Mouse (Mus musculus) liver, adult (tissue): ENCODE data around the gene Hnrnpl.

Experiments
- GATA4 ChIP-seq: IDR thresholded peaks from 2 replicates; pipeline ENCODE4 v1.6.1; 2014; ENCODE audit warnings: mild to moderate bottlenecking, low read length; ENCODE audit not compliant: insufficient replicate concordance

Hnrnpl gene

GRCm38 (mm10) chr7:28780857-28781256 lies 27.5 kb upstream of the Hnrnpl start:
- TF ChIP-seq GATA4: no peak

- TF ChIP-seq GATA4: no peak
Measured at GRCm38 (mm10) chr7:28781261-28781663, 27.1 kb upstream of the Hnrnpl start.

GRCm38 (mm10) chr7:28785161-28785560 lies 23.2 kb upstream of the Hnrnpl start:
- no peak for TF ChIP-seq GATA4

- TF ChIP-seq GATA4: no peak
Measured at GRCm38 (mm10) chr7:28787884-28788283, 20.5 kb upstream of the Hnrnpl start.

- no peak for TF ChIP-seq GATA4
Measured at GRCm38 (mm10) chr7:28788307-28789195, 19.8 kb upstream of the Hnrnpl start, which contains the start of gene Rinl. Rinl (plus strand) TSS chr7:28788969.

- no peak for TF ChIP-seq GATA4
Measured at GRCm38 (mm10) chr7:28789235-28789634, 19.1 kb upstream of the Hnrnpl start.

- TF ChIP-seq GATA4: no peak
Measured at GRCm38 (mm10) chr7:28790066-28790806, 18.1 kb upstream of the Hnrnpl start.

GRCm38 (mm10) chr7:28791706-28792105 lies 16.6 kb upstream of the Hnrnpl start:
- no peak for TF ChIP-seq GATA4

- no peak for TF ChIP-seq GATA4
Measured at GRCm38 (mm10) chr7:28792391-28793185, 15.8 kb upstream of the Hnrnpl start.

- TF ChIP-seq GATA4: no peak
Measured at GRCm38 (mm10) chr7:28793834-28794233, 14.5 kb upstream of the Hnrnpl start.

- no peak for TF ChIP-seq GATA4
Measured at GRCm38 (mm10) chr7:28794496-28794895, 13.8 kb upstream of the Hnrnpl start.

- no peak for TF ChIP-seq GATA4
Measured at GRCm38 (mm10) chr7:28795832-28796231, 12.5 kb upstream of the Hnrnpl start.

GRCm38 (mm10) chr7:28796562-28796975 lies 11.8 kb upstream of the Hnrnpl start:
- TF ChIP-seq GATA4: no peak

- no peak for TF ChIP-seq GATA4
Measured at GRCm38 (mm10) chr7:28799994-28800393, 8.3 kb upstream of the Hnrnpl start.

GRCm38 (mm10) chr7:28801451-28801850 lies 6.9 kb upstream of the Hnrnpl start:
- no peak for TF ChIP-seq GATA4

- no peak for TF ChIP-seq GATA4
Measured at GRCm38 (mm10) chr7:28801901-28802670, 6.3 kb upstream of the Hnrnpl start.
